Mouse (Mus musculus): ENCODE data around the gene Ctf2.

GRCm38 (mm10) chr7:127767671-127768345 lies 35.8 kb upstream of the Ctf2 start:
- TF ChIP-seq CTCF (conservative IDR thresholded peaks at IDR 0.05; ENCODE audit: insufficient read depth, insufficient read length, low read depth, low read length), result no peak
- TF ChIP-seq POLR2A (IDR thresholded peaks at IDR 0.05; ENCODE audit: low read depth, low read length), result no peak

Data from kidney, adult 2 months (tissue).